Mouse (Mus musculus): ENCODE data around the gene Gm12800. TPM values are rescaled to one million over a fixed set of nuclear protein-coding genes. Genes with fewer than 3 reads are reported as not detected.

Gm12800 gene
- polyA plus RNA-seq, 1 experiment from 2014 or later, result not detected

Other genes starting within 250 kb of the Gm12800 start
- 5.5 TPM in 2 replicates for gene Lepr, start 191.7 kb upstream of the Gm12800 start, polyA plus RNA-seq (2015; fragmentation: Nextera tagmentation; extraction: Ambion mirVana)
- not detected in 2 replicates for gene B020004J07Rik, start 65.1 kb upstream of the Gm12800 start, polyA plus RNA-seq (2015; fragmentation: Nextera tagmentation; extraction: Ambion mirVana)
- not detected in 2 replicates for gene C130073F10Rik, start 15.3 kb upstream of the Gm12800 start, polyA plus RNA-seq (2015; fragmentation: Nextera tagmentation; extraction: Ambion mirVana)
- gene Gm12794, start 31.3 kb downstream of the Gm12800 start, polyA plus RNA-seq (2015; fragmentation: Nextera tagmentation; extraction: Ambion mirVana), result not detected in 2 replicates
- gene Gm12790, start 71.9 kb downstream of the Gm12800 start, polyA plus RNA-seq (2015; fragmentation: Nextera tagmentation; extraction: Ambion mirVana), result not detected in 2 replicates
- not detected in 2 replicates for gene Gm12789, start 77.5 kb downstream of the Gm12800 start, polyA plus RNA-seq (2015; fragmentation: Nextera tagmentation; extraction: Ambion mirVana)
- 13.4 and 15.5 TPM in 2 replicates for gene Pde4b, start 178.4 kb downstream of the Gm12800 start, polyA plus RNA-seq (2015; fragmentation: Nextera tagmentation; extraction: Ambion mirVana)